Mouse (Mus musculus): ENCODE measurements at regions not wholly inside any gene's neighbourhood (a gene's known extent, or its start where the extent isn't known, plus 50 kb on each side); places are given as distances from the start of the nearest gene placed in this dataset.

- DNase-seq (ENCODE audit: low read depth), result no peak
These were observed 74.4 kb downstream of the Tbx19 start for GRCm38 (mm10) chr1:165086131-165086530.

DNA sequence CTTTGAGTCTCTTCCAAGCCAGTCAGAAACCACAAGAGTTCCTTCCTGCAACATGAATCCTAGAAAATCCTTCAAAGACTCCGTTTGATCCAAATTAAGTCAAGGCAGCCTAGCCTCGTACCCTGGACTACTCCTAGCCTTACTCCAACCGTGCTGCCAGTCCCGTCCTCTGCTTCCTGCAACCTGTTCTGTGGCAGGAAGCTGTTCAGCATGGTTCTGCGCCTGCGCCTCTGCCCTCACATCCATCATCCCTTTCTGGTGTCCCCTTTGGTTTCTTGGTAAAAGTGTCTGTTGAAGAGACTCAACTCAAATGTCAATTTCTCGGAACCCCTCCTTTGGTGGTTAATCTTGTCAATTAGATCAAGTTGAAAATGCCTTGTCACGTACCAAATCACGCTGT, 75.8 kb downstream of the Tbx19 start:
- no peak for DNase-seq (ENCODE audit: low read depth)

- DNase-seq (ENCODE audit: low read depth), result no peak
These were observed 76.4 kb downstream of the Tbx19 start for GRCm38 (mm10) chr1:165084179-165084578.

DNA sequence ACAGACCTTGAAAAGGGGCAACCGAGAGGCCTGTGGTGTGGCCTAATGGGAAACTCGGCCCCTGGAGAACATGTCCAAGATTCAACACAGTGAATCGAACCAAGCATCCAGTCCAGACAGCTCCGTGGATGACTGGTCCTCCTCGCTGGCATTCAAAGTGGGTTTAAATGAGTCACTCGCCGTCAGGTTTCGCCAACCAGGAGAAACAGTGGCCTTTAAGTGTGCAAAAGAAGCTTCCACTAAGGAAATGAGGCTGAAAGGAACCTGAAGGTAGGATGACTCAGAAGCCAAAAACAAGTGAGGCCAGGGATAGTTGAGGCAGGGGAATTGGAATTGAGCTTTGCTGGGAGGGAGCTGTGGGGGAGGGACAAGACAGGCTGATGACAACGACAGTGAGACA, 80.2 kb downstream of the Tbx19 start:
- no peak for DNase-seq (ENCODE audit: low read depth)

- no peak for DNase-seq (ENCODE audit: low read depth)
These were observed 83.3 kb downstream of the Tbx19 start for GRCm38 (mm10) chr1:165077313-165077712.

DNA sequence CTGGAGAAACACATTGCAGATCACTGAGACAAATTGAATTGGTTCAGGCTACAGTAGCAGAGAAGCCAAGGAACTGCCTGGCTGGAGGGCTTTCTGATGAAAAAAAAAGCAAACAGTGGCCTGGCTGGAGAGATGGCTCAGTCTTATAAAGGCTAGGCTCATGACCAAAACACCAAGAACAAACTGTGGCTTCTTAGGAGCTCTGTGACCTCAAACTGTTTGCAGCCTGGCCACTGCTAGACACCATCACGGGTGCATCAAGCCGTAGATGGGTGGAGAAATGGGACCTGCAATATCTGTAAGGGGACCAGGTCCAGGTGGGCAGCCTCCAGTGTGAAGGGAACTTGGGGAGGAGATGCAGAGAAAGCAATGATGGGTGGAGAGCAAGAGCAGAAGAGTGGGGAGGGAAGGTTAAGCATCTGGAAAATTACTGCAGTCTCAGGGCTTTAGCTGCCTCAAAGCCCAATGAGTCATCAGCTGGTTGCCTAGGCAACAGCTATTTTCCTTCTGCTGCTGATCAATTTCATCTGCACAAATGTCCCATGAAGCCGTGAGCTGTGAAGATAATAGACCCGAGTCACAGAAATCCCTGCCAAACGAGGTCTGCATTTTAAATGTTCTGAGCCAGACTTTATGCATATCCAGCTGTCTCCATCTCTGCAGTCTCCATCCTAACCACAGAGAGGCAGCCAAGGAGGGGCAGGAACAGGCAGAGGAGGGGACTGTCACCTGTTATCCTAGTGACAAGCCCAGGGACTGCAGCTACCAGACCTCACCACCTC, 85.1 kb downstream of the Tbx19 start:
- DNase-seq (ENCODE audit: low read depth), result no peak

DNA sequence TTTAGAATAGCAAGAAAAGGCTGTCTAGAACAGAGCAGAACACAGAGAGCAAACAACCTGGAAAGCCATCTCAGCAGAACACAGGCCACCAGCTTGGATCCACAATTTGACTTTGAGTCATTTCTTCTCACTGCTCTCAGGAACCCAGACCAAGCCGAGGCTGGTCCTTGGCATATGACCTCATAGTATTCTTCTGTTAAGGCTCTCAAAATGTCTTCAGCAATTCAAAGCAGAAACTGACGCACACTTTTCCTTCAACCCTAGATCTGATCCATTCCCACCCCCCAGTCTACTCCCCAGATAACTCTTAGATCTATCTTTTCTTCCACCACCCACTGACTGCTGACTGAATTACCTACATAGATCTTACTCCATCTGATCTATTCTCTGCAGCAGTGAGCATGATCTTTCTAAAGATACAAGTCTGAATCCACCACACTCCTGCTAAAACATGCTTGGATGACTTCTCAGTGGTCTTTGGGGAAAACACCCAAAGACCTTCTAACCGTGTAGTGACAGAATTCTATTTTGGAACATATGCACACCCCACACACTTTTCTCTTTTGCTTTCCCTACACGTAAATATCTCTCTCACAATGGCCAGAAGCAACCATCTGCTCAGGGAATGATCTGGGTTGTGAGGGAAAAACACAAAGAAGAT, 88.6 kb downstream of the Tbx19 start:
- no peak for DNase-seq (ENCODE audit: low read depth)

GRCm38 (mm10) chr1:165064981-165065380, 95.6 kb downstream of the Tbx19 start:
- no peak for DNase-seq (ENCODE audit: low read depth)

DNA sequence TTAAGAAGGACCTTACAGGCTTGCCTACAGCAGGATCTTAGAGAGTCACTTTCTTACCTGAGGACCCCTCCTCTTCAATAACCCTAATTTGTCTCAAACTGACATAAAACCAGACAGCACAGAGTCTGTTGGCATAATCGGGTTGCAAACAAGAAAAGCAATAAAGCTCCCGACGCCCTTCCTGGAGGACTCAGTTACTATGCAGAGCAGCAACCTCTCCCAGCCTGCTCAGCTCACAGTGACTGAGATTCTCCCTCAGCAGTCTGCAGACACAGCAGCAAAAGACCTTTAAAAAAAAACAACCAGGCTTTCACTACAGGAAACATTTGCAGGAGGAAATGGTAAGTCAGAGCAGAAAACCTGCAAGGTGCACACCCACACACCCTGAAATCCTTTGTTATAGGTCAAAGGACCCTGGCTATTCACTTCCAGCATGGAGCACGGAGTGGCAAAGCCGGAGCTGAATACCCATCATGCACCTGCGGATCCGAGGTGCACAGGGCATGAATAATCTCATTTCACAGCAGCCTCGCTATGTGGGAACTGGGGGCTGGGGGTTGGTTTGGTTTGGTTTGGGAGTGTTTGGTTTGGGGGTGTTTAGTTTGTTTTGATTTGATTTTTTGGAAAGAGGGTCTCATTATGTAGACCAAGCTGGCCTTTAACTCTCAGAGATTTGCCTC, 97.6 kb downstream of the Tbx19 start:
- no peak for DNase-seq (ENCODE audit: low read depth)

GRCm38 (mm10) chr1:165061420-165061819, 99.2 kb downstream of the Tbx19 start:
- no peak for DNase-seq (ENCODE audit: low read depth)

- peak; percentile 42 for DNase-seq (ENCODE audit: low read depth)
These were observed 106.3 kb downstream of the Tbx19 start for GRCm38 (mm10) chr1:165054245-165054644.

GRCm38 (mm10) chr1:165051294-165051693, 109.3 kb downstream of the Tbx19 start:
- DNase-seq (ENCODE audit: low read depth), result no peak

DNA sequence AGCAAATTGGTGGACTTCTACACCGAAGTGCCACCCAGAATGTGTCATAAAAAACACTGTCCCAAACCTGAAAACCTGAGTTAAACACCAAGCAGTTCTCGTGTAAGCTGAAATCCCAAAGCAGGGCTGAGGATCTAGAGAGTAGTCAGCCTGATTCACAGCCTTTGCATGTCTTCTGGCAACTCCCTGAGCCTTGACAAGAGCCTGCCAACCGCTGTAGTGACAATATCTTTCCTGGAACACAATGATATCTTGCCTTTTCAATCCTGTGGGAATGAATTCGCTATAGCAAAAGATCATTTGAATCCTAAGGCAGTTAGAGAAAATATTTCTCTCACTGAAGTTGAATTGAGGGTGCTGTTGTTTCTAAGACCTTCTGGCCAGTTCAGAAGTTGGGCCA, 110.4 kb downstream of the Tbx19 start:
- no peak for DNase-seq (ENCODE audit: low read depth)

- DNase-seq (ENCODE audit: low read depth), result no peak
These were observed 111.3 kb upstream of the Xcl1 start for GRCm38 (mm10) chr1:165046637-165047036.

DNA sequence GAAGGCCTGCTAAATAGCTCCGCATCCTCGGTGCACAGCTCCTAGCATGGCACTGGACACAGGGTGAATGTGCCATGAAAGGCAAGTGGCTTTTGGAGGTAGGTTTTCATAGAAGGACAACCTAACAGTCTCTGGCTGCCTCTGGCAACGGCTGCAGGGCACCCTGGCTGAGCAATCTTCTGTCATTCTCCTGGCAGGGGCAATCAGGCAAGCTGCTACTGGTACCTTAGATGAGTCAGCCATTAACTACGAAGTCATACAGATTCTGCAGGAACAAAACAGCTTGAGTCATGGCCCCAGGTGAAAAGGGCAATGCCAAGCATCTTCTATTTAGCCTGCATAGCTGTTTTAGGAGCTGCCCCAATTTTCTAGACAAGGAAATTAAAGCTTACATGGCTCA, 110.7 kb upstream of the Xcl1 start:
- DNase-seq (ENCODE audit: low read depth), result peak; percentile 12

DNA sequence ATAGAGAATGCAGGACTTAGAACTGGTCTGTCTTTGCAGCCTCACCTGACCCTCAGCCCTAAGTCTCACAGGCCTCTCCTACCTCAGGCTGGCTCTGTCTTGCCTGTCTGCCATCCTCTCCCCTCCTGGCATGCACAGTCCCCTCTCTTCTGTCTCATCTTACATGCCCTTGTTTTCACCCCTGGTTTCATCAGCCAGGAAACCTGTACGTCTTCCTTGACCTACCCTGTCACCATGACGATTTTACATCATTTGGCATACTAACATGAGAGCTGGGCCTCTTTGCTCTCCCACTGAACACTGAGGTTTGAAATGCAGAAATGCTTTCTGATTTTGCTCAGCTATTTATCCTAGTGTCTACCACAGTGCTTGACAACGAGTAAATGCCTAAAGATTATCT, 108.0 kb upstream of the Xcl1 start:
- no peak for DNase-seq (ENCODE audit: low read depth)

GRCm38 (mm10) chr1:165042105-165042504, 106.8 kb upstream of the Xcl1 start:
- DNase-seq (ENCODE audit: low read depth), result no peak

GRCm38 (mm10) chr1:165036631-165037030, 101.3 kb upstream of the Xcl1 start:
- no peak for DNase-seq (ENCODE audit: low read depth)

DNA sequence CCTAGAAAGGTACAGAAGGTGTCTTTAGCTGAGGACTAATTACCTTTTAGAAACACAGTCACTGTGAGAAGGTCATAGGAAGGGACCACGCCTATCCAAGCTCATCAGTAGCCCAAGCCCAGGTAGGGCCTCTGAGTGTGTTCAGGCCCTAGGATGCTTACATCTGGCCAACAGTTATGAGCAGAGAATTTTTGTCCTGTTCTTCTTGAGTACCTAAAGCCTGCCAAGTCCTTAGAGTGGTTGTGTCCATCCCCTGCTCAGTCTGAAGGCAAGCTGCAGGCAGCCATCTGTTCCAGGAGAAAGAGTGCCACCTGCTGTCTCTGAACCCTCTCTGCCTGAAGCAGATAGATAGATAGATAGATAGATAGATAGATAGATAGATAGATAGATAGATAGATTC, 100.3 kb upstream of the Xcl1 start:
- no peak for DNase-seq (ENCODE audit: low read depth)

DNA sequence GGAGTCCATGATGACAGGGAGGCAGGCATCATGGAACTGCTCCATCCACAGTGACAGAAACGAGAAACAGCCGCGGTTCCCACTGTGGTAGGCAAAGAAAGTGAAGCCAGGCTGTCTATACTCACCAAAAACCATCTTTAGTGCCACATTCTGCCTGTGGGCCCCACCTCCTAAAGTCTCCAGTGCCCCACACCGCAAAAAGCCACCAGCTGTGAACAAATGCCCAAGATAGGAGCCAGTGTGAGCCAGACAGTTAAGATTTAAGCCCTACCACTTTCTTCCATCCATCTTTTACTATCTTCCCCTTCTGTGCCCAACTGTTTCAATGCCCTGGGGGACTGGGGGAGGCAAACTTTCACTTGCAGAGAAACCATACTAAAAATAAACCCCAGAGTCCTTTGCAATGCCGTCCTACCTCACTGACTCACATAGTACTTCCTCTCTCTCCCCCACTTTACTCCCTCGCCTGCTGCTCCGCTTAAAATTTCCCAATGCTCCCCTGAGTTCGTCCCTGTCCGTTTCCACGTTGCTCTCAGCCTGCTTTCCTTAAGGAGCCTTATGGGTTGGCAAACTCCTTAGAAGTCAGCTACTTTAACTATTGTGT, 85.7 kb upstream of the Xcl1 start:
- no peak for DNase-seq (ENCODE audit: low read depth)

DNA sequence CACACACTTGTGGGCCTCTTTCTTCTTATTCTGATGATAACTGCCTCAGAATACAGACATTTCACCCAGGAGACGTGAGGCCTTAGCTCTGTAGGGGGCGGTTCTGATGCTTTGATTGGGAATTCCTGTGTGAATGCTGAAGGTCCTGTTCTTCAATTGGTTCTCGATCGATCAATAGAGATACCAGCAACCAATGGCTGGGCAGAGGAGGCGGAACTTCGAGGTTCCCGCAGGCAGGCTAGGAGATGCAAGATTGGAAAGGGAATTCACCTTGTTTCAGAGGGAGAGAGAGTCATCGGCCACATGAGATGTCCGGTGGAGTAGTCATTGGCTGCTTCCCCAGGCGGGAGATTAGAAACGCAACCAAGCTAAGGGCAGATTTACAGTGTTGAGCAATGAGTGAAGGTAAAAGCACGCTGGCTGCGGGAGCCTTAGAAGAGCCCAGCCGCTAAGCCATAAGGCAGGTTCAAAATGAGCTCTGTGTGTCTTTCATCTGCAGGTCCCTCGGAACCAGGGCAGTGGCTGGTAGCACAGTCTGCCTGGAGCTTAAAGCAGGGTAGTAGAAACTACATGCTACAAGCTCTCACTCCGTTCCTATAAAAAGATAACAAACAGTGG, 83.5 kb upstream of the Xcl1 start:
- peak; percentile 5 for DNase-seq (ENCODE audit: low read depth)

DNA sequence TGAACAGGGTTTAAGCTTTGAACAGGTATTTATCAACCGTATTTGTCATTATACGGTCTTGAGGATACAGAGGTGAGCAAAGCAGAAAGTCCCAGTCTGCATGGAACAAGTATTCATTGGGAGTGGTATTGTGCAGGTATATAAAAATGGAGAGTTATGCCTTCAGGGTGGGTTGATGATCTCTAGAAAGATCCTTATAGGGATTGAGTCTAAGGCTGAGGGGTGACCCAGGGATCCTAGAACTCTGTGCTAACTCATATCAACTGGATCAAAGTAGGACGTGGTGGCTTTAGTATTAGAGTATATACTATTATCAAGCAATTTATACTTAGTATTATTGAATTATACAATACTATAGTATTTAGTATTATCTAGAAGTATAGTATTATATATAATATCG, 82.9 kb upstream of the Xcl1 start:
- DNase-seq (ENCODE audit: low read depth), result no peak

All from gonadal fat pad, adult 2 months (tissue).